Mouse (Mus musculus) 416B (cell line): ENCODE measurements at regions not wholly inside any gene's neighbourhood (a gene's known extent, or its start where the extent isn't known, plus 50 kb on each side); places are given as distances from the start of the nearest gene placed in this dataset.
"Not testable (repeated sequence)": the region's sequence is repeated elsewhere in the genome, so short reads cannot be mapped to it uniquely, and the experiment has no call there.

Experiments
- DNase-seq: peaks from one replicate; pipeline ENCODE4 v3.0.0; 2011; ENCODE audit warnings: low read depth

GRCm38 (mm10) chr6:133511830-133512229 is 219.8 kb downstream of the 5530400C23Rik start:
- not testable (repeated sequence) for DNase-seq

GRCm38 (mm10) chr6:133553533-133553932 is 261.5 kb downstream of the 5530400C23Rik start:
- peak; percentile 43 for DNase-seq

GRCm38 (mm10) chr6:133554230-133554629 is 262.2 kb downstream of the 5530400C23Rik start:
- DNase-seq = no peak
